ENCODE assay signal across 8 mouse cellular contexts in the genomic region with DNA sequence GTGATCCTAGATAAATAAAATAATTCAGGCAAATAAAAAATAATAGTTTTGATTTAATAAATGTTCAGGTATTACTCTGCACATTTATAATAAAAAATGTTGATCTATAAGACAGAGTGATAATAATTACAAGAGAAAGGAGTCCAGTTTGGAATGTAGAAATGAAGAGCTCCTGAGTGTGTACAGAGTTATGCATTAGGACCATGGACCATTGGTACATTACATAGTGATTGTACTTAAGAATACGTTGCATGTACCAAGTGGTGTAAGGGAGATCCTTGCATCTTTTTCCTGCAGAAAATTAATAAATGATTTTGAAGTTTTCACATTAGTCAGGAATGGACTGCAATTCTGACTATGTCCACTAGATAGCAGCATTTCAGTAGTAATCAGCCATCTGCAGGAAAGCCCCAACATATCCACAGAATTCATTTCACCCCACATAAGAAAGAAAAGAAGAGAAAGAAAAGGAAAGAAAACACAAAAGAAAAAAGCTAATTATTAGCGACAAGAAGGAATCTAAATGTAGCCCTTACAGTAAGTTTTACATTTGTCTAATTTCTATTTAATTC.
DNase-seq lines count a peak whose midpoint lies in the region; ATAC-seq and TF ChIP-seq lines count a peak whose summit lies in the region.

No protein-coding gene starts in this region.

- no peak overlapping the region for H3K9ac ChIP-seq in heart, adult 2 months (ENCODE audit: low read depth, low read length)
- H3K9ac ChIP-seq in heart, embryonic 11.5 days (ENCODE audit: low read depth, low read length) = no peak overlapping the region

- H3K4me2 ChIP-seq in heart, embryonic 11.5 days = no peak overlapping the region

- no peaks in the 10 kb centered on the region for H3K9me3 ChIP-seq in heart, embryonic 11.5 days (replicated peaks; ENCODE audit: control insufficient read depth, low read length)

- no peak for TF ChIP-seq POLR2A in heart, adult 2 months (IDR thresholded peaks at IDR 0.05; ENCODE audit: insufficient read depth, low read depth, low read length)

- TF ChIP-seq EP300 in heart, adult 2 months (IDR thresholded peaks at IDR 0.05; ENCODE audit: insufficient read depth, low read depth, low read length) = no peak

- WGBS in heart, adult 2 months = 1% methylated on average over 2 of the region's 2 CpGs
- 4% methylated on average over 2 of the region's 2 CpGs for WGBS in heart, embryonic 11.5 days (ENCODE audit: insufficient replicate concordance)

- no peak for ATAC-seq in heart, embryonic 11.5 days (replicated peaks; ENCODE audit: insufficient number of reproducible peaks, low FRiP score, low TSS enrichment)
- no peak for ATAC-seq in erythroblast, adult 5-6 weeks (replicated peaks; ENCODE audit: low FRiP score, poor library complexity, severe bottlenecking)

- H3K79me2 ChIP-seq in heart, adult 2 months (replicated peaks; ENCODE audit: control insufficient read depth, insufficient read depth, low read length) = no peaks in the 10 kb centered on the region

- no peak overlapping the region for H3K27ac ChIP-seq in heart, adult 2 months
- H3K27ac ChIP-seq in heart, embryonic 11.5 days (ENCODE audit: low read depth, low read length) = no peak overlapping the region

- H3K4me1 ChIP-seq in heart, adult 2 months (ENCODE audit: control insufficient read depth, insufficient read depth, low read length) = no peaks in the 10 kb centered on the region
- H3K4me1 ChIP-seq in heart, embryonic 11.5 days (ENCODE audit: control insufficient read depth, insufficient read depth, low read length) = no peaks in the 10 kb centered on the region

- DNase-seq in heart, adult 2 months = no peak
- DNase-seq in lung, postnatal 14 days = peak; percentile 6
- no peak for DNase-seq in lung, postnatal 25 days (ENCODE audit: low spot score)
- peak; percentile 62 to 80 for DNase-seq in cerebellum, postnatal 10 days
- peak; percentile 20 to 44 for DNase-seq in layer of hippocampus, postnatal 10 days (ENCODE audit: low spot score in 2 of 2)
- DNase-seq in urinary bladder, postnatal 25 days (ENCODE audit: low spot score) = no peak

- no peaks in the 10 kb centered on the region for H3K27me3 ChIP-seq in heart, adult 2 months (ENCODE audit: control insufficient read depth, insufficient read depth, low read length)
- no peaks in the 10 kb centered on the region for H3K27me3 ChIP-seq in heart, embryonic 11.5 days (ENCODE audit: control insufficient read depth, insufficient read depth, low read length)

- H3K36me3 ChIP-seq in heart, adult 2 months (ENCODE audit: control insufficient read depth, insufficient read depth, low read length) = no peaks in the 10 kb centered on the region
- H3K36me3 ChIP-seq in heart, embryonic 11.5 days (ENCODE audit: control insufficient read depth, insufficient read depth, low read length) = no peaks in the 10 kb centered on the region

- no peak overlapping the region for H3K4me3 ChIP-seq in heart, adult 2 months
- no peak overlapping the region for H3K4me3 ChIP-seq in heart, embryonic 11.5 days (ENCODE audit: low read depth, low read length)

- TF ChIP-seq CTCF in heart, adult 2 months (IDR thresholded peaks at IDR 0.05) = peak; percentile 77

- intact Hi-C loops in heart, adult 2 months (cut with DNase I) = loop anchor here (5.0 kb wide), 1 partner anchor 792 kb away; no protein-coding TSS in a partner anchor

Comparison
In these comparisons a context has a peak if more than half of its experiments do, and no peak if none do; other contexts are left out.
1. DNase-seq: peak in lung, postnatal 14 days (single experiment), cerebellum, postnatal 10 days (2 of 2) and layer of hippocampus, postnatal 10 days (2 of 2); none in heart, adult 2 months (0 of 2), lung, postnatal 25 days (single experiment) and urinary bladder, postnatal 25 days (single experiment).